Mouse (Mus musculus) midbrain, embryonic 14.5 days (tissue): ENCODE results near the gene Olfr985. TPM values are rescaled to one million over a fixed set of nuclear protein-coding genes. Genes with fewer than 3 reads are reported as not detected.

Source experiments
- ATAC-seq: fragments of 200-750 bp; cut with Nextera tagmentation; 2 replicates; pipeline ENCODE4 v1.8.0; 2017; ENCODE audit warnings: moderate number of reproducible peaks, moderate library complexity; ENCODE audit not compliant: low FRiP score, low TSS enrichment
- DNase-seq: peaks from one replicate; pipeline ENCODE4 v3.0.0-alpha.2; 2015
- H3K27ac ChIP-seq: fragments of 300-500 bp; sonication (generic); replicated peaks from 2 replicates; pipeline ENCODE4 v1.5.1; 2014; ENCODE audit warnings: mild to moderate bottlenecking, low read depth, low read length, moderate library complexity
- H3K27me3 ChIP-seq: fragments of 300-500 bp; sonication (generic); 2 replicates; pipeline ENCODE4 v1.6.1; 2014; ENCODE audit warnings: low read length, control low read depth, mixed read lengths; ENCODE audit not compliant: control insufficient read depth, insufficient read depth
- H3K36me3 ChIP-seq: fragments of 300-500 bp; sonication (generic); 2 replicates; pipeline ENCODE4 v1.6.1; 2014; ENCODE audit warnings: low read length, control low read depth; ENCODE audit not compliant: control insufficient read depth, insufficient read depth
- H3K4me1 ChIP-seq: fragments of 300-500 bp; sonication (generic); 2 replicates; pipeline ENCODE4 v1.6.1; 2014; ENCODE audit warnings: mild to moderate bottlenecking, antibody characterized with exemption, low read length, control low read depth; ENCODE audit not compliant: control insufficient read depth, insufficient read depth
- H3K4me2 ChIP-seq: fragments of 300-500 bp; sonication (generic); 2 replicates; pipeline ENCODE4 v1.6.1; 2014; ENCODE audit warnings: mild to moderate bottlenecking, low read length, moderate library complexity
- H3K4me3 ChIP-seq: fragments of 300-500 bp; sonication (generic); replicated peaks from 2 replicates; pipeline ENCODE4 v1.5.1; 2014; ENCODE audit warnings: low read depth, low read length
- H3K9ac ChIP-seq: fragments of 300-500 bp; sonication (generic); replicated peaks from 2 replicates; pipeline ENCODE4 v1.6.1; 2014; ENCODE audit warnings: mild to moderate bottlenecking, low read length, moderate library complexity
- H3K9me3 ChIP-seq: fragments of 300-500 bp; sonication (generic); 2 replicates; pipeline ENCODE4 v1.6.1; 2016; ENCODE audit warnings: low read length, control low read depth, mixed read lengths; ENCODE audit not compliant: control insufficient read depth
- WGBS: fragments of 180-500 bp; shearing (Covaris S2); extraction: QIAGEN DNeasy Blood & Tissue Kit; methylation state at CpG from one replicate; pipeline ENCODE4 v1.1.7; 2014; 5-methylcytosine and 5-hydroxymethylcytosine counted together
- polyA plus RNA-seq: library from polyadenylated mRNA; unstranded; fragments of >200 nt; fragmentation: Nextera tagmentation; extraction: Ambion mirVana; gene quantifications from 2 replicates; pipeline ENCODE4 v1.2.1, GENCODE M21; 2014

Gene Olfr985
- not detected in 2 replicates for polyA plus RNA-seq

DNA sequence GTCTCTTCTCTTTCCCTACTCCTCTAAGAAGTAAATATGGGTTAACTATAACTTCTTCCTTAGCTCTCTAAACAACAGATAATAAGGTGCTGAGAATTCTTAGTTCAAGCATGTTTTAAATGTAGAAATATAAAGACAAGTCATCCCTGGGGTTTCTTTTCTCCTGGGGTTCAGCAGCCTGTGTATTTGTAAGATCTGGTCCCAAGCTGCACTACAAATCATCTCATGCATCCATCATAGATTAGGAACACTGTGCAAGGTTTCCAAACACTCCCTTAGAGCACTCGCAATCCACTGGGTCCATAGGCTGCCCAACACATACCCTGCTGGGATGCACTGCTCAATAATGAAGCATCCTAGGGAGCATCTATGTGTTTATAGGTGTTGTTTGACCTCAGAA lies at the start of gene Olfr985:
Olfr985 (minus strand) TSS at position 101 of the 400 bp plus-strand sequence.
- 92% methylated on average over 1 of the region's 1 CpGs for WGBS
- Histone ChIP-seq H3K4me3 (no peak within 1 kb of the TSS), H3K9ac (no peak within 1 kb of the TSS), H3K27me3 (no peaks in the 10 kb centered on the region), H3K4me2 (no peak within 1 kb of the TSS), H3K27ac (no peak within 1 kb of the TSS), H3K36me3 (no peaks in the 10 kb centered on the region), H3K4me1 (no peaks in the 10 kb centered on the region), H3K9me3 (no peaks in the 10 kb centered on the region)
- ATAC-seq (no peak), DNase-seq (no peak)

DNA sequence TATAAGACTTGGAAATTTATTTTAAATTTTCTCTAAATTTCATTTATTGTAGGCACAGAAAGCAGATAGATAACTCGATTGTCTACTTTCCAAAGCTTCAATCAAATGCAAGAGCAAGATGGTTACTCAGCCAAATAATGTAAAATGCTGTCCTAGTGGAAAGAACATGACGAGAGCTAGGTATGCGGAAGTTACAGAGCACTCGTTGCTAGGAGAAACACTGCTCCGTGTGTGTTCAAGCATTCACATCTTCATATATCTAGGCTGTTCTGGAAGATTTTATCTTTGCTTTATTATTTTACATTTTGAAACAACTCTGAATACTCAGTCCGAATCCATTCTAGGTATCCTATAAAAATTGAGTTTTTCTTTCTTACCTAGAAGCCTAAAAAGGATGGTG lies 47.0 kb upstream of the Olfr985 start:
- Histone ChIP-seq H3K9me3 (no peaks in the 10 kb centered on the region), H3K36me3 (no peaks in the 10 kb centered on the region), H3K4me2 (no peak overlapping the region), H3K4me3 (no peak overlapping the region), H3K27ac (no peak overlapping the region), H3K27me3 (no peaks in the 10 kb centered on the region), H3K4me1 (no peaks in the 10 kb centered on the region), H3K9ac (no peak overlapping the region)
- ATAC-seq (no peak), DNase-seq (no peak)
- 89% methylated on average over 6 of the region's 6 CpGs for WGBS

DNA sequence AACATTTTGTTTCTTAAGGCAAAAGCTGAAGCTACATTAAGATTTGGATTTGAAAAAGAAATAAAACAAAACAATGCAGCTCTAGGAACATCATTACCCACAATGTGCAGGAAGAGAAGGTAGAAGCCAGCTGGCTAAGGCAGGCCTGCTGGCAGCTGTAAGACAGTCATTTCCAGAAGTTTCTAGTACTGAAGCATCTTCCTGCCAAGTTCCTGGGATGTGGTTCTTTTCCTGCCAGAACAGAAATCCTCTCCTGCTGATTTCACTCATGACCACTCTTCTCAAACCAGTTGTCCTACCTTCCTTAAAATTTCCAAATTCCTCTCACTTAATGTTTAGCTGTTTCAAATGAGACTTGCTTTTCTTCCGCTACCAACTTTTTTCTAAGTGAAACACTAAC lies 36.5 kb upstream of the Olfr985 start:
- ATAC-seq (no peak), DNase-seq (no peak)

DNA sequence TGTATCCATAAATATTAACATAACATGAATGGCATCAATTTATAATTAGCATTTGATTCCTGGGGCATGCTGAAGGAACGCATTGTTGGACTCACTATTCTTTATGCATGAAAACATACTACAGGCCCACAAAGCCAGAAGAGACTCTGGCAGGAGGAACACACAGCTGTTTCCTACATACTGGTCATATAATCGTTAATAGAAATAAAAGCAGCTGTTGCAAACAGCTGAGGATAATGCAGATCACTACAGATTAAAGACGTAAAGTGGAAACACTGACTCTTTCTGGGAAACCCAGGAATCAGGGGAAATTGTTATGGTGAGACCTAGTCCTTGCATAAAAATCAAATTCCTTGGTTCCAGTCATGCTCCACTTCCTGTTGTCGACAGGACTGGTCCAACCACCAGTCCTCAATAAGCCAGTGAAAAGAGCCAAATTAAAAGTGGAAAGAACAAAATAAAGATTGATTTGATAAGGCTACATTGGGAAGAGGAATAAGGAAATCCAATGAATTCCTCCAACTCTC lies 25.2 kb upstream of the Olfr985 start:
- H3K9me3 ChIP-seq: no peaks in the 10 kb centered on the region
- H3K4me1 ChIP-seq: no peaks in the 10 kb centered on the region
- no peaks in the 10 kb centered on the region for H3K36me3 ChIP-seq
- ATAC-seq (no peak), DNase-seq (no peak)
- no peak overlapping the region for H3K27ac ChIP-seq
- H3K4me3 ChIP-seq: no peak overlapping the region
- 73% methylated on average over 4 of the region's 4 CpGs for WGBS
- H3K4me2 ChIP-seq: no peak overlapping the region
- H3K27me3 ChIP-seq: no peaks in the 10 kb centered on the region
- H3K9ac ChIP-seq: no peak overlapping the region

More for the DNA sequence above, 36.5 kb upstream of the Olfr985 start:
- WGBS: 97% methylated on average over 1 of the region's 1 CpGs
- Histone ChIP-seq H3K9ac (no peak overlapping the region), H3K27ac (no peak overlapping the region), H3K4me2 (no peak overlapping the region), H3K4me1 (no peaks in the 10 kb centered on the region), H3K27me3 (no peaks in the 10 kb centered on the region), H3K9me3 (no peaks in the 10 kb centered on the region), H3K36me3 (no peaks in the 10 kb centered on the region), H3K4me3 (no peak overlapping the region)

DNA sequence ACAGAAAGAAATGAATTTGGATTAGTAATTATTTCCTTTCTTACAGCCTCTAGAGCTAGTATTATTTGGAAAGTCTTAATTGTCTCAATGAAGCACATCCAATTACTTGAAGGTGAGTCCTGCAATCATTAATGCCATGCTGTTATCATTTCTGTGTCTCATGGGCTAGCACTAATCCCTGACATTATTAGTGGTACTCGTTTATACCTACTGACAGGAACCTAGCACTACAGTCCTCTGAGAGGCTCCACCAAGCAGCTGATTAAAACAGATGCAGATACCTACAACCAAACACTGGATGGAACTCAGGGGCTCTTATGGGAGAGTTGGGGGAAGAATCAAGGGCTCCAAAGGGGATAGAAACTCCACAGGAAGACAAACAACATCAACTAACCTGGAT lies 11.6 kb upstream of the Olfr985 start:
- no peak overlapping the region for H3K9ac ChIP-seq
- H3K4me2 ChIP-seq: no peak overlapping the region
- no peak for ATAC-seq
- H3K4me3 ChIP-seq: no peak overlapping the region
- no peak overlapping the region for H3K27ac ChIP-seq
- H3K9me3 ChIP-seq: no peaks in the 10 kb centered on the region
- no peaks in the 10 kb centered on the region for H3K36me3 ChIP-seq
- no peaks in the 10 kb centered on the region for H3K27me3 ChIP-seq
- no peaks in the 10 kb centered on the region for H3K4me1 ChIP-seq
- 50% methylated on average over 1 of the region's 1 CpGs for WGBS
- DNase-seq: no peak

DNA sequence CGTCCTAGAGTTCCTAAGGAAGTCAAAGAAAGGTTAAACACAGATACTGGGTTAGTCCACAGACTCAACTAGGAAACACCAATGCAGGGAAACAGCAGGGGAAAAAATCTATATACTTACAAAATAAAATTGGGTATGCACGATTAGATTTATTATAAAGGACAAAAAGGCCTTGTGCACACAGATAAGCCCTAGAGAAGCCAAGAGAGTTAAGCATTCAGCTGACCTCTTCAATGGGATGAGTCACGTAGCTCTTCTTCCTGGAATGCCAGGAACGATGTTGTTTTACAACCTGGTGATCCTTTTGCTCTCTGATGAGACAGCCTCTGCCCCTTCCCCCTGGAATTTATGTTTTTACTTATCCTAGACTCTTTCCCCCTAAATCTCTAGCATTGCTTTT lies 9.5 kb upstream of the Olfr985 start:
- WGBS: 81% methylated on average over 4 of the region's 4 CpGs
- Histone ChIP-seq H3K4me2 (no peak overlapping the region), H3K4me1 (no peaks in the 10 kb centered on the region), H3K27ac (no peak overlapping the region), H3K9ac (no peak overlapping the region), H3K9me3 (no peaks in the 10 kb centered on the region), H3K36me3 (no peaks in the 10 kb centered on the region), H3K4me3 (no peak overlapping the region), H3K27me3 (no peaks in the 10 kb centered on the region)
- DNase-seq (no peak), ATAC-seq (no peak)

DNA sequence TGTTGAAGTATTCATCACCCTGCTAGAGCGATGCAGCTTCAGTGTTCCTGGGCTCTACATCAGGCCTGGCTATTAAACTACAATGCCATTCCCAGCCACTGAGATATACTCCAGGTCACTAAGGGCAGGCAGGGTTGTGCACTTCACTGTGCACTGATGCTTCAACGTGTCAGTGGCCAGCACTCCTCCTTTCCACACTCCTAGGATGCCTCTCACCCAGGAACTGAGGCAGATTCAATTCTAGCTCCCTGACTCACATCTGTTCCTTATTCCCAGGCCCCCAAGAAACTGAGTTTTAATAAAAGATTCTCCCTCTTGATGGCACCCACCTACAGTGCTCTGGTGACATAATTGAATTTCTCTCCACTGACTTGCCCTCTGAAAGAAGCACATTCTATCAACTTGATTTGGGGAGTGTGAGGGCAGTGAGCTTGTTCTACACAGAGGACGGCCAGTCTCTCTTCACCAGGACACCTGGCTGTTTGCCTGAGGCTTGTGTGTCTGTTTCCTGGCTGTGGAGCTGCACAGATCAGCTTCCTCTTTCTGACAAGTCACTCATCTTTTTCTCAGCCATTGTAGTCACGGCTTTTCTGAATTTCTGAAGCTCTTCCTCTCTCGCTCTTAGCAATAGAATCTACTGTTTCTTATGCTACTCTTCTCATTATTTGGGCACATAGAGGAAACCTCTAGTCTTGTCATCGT lies 7.2 kb upstream of the Olfr985 start:
- Histone ChIP-seq H3K36me3 (no peaks in the 10 kb centered on the region), H3K4me1 (no peaks in the 10 kb centered on the region), H3K4me3 (no peak overlapping the region), H3K27ac (no peak overlapping the region), H3K9me3 (no peaks in the 10 kb centered on the region), H3K9ac (no peak overlapping the region), H3K4me2 (no peak overlapping the region), H3K27me3 (no peaks in the 10 kb centered on the region)
- DNase-seq (no peak), ATAC-seq (no peak)
- 85% methylated on average over 6 of the region's 6 CpGs for WGBS

DNA sequence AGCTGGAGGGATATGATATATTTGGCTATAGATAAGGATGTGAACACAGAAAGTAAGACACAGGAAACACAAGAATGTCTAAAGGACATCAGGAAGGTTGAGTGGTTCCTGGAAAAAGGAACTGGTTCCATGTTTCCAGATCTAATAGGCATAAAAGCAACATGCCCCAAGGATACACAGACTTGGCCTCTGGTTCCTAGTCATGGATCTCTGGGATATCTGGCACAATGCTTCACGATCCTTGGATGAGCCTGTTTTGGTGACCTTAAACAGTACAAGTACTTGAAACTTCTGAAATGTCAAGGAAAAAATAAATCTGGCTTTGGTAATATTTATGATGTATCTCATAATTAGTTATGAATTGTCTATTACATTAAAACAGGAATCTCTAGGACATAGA lies 572 bp upstream of the Olfr985 start:
- H3K27me3 ChIP-seq: no peaks in the 10 kb centered on the region
- ATAC-seq (no peak), DNase-seq (no peak)
- no peak overlapping the region for H3K4me3 ChIP-seq
- WGBS: 96% methylated on average over 1 of the region's 1 CpGs
- H3K4me1 ChIP-seq: no peaks in the 10 kb centered on the region
- H3K9me3 ChIP-seq: no peaks in the 10 kb centered on the region
- no peaks in the 10 kb centered on the region for H3K36me3 ChIP-seq
- no peak overlapping the region for H3K9ac ChIP-seq
- H3K27ac ChIP-seq: no peak overlapping the region
- no peak overlapping the region for H3K4me2 ChIP-seq

DNA sequence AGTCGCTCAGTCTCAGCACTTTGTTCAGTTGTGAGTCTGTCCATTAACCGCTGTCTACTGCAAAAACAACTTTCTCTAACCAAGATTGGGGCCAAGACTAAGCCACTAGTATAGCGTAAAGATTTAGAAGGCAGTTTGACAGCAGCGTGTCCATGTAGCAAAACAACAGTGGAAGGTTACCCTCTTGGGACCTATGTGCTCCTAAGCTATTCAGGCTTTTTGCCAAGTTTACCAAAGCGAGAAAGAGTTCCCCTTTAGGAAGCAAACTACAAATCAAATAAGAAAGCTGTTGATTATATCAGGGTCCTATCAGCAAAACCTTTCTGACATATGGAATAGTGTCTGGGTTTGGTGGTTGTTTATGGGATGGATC lies 12.7 kb downstream of the Olfr985 start:
- Histone ChIP-seq H3K9ac (no peak overlapping the region), H3K4me3 (no peak overlapping the region), H3K36me3 (no peaks in the 10 kb centered on the region), H3K27me3 (no peaks in the 10 kb centered on the region), H3K27ac (no peak overlapping the region), H3K9me3 (no peaks in the 10 kb centered on the region), H3K4me1 (no peaks in the 10 kb centered on the region), H3K4me2 (no peak overlapping the region)
- ATAC-seq: no peak
- peak; percentile 20 for DNase-seq
- 81% methylated on average over 5 of the region's 5 CpGs for WGBS
